Mouse (Mus musculus): ENCODE results near the gene Gpa33. TPM values are rescaled to one million over a fixed set of nuclear protein-coding genes. Genes with fewer than 3 reads are reported as not detected.

Gpa33 gene
- polyA plus RNA-seq, 1 experiment: 0.29 TPM

GRCm38 (mm10) chr1:166158664-166159063 lies 28.6 kb downstream of the Gpa33 start:
- peaks cover 12% of the 10 kb centered on the region for H3K27me3 ChIP-seq (ENCODE audit: control insufficient read depth, insufficient read depth, insufficient read length)
- H3K36me3 ChIP-seq (ENCODE audit: control insufficient read depth, insufficient read depth): no peaks in the 10 kb centered on the region
- H3K4me3 ChIP-seq: no peak overlapping the region
- H3ac ChIP-seq (ENCODE audit: control insufficient read depth, insufficient read length): no peak overlapping the region
- H3K4me2 ChIP-seq (ENCODE audit: low read depth): no peak overlapping the region
- H3K79me2 ChIP-seq (ENCODE audit: control insufficient read depth, insufficient read depth): no peaks in the 10 kb centered on the region
- TF ChIP-seq POLR2A (IDR thresholded peaks at IDR 0.05; ENCODE audit: insufficient read length, low read depth): no peak
- TF ChIP-seq MAX (IDR thresholded peaks at IDR 0.05; ENCODE audit: low read depth): no peak
- TF ChIP-seq MYOD1 (IDR thresholded peaks at IDR 0.05; ENCODE audit: control insufficient read depth in 1 of 3, insufficient read length in 2 of 3, low read depth in 2 of 3): no peak
- no peak for TF ChIP-seq CEBPB (IDR thresholded peaks at IDR 0.05; ENCODE audit: insufficient read depth, poor library complexity, severe bottlenecking)
- no peak for TF ChIP-seq SRF (IDR thresholded peaks at IDR 0.05; ENCODE audit: control insufficient read depth, insufficient read length, low read depth)
- no peak for TF ChIP-seq TCF3 (IDR thresholded peaks at IDR 0.05; ENCODE audit: insufficient read length, low read depth)
- TF ChIP-seq TCF12 (IDR thresholded peaks at IDR 0.05; ENCODE audit: insufficient read depth, poor library complexity, severe bottlenecking): no peak
- no peak for TF ChIP-seq POLR2AphosphoS2 (IDR thresholded peaks at IDR 0.05; ENCODE audit: insufficient read length, low read depth)
- no peak for TF ChIP-seq E2F4 (IDR thresholded peaks at IDR 0.05; ENCODE audit: insufficient read depth)
- no peak for TF ChIP-seq REST (IDR thresholded peaks at IDR 0.05; ENCODE audit: insufficient read depth, insufficient read length)
- TF ChIP-seq USF1 (IDR thresholded peaks at IDR 0.05; ENCODE audit: low read depth): no peak
- TF ChIP-seq MYOG (IDR thresholded peaks at IDR 0.05; ENCODE audit: control insufficient read depth in 1 of 3, insufficient read depth in 1 of 3, insufficient read length in 2 of 3, low read depth in 2 of 3): no peak

- Histone ChIP-seq H3K4me2 (ENCODE audit: low read depth) (no peak overlapping the region), H3K27me3 (ENCODE audit: control insufficient read depth, insufficient read depth, insufficient read length) (peaks cover 13% of the 10 kb centered on the region), H3K36me3 (ENCODE audit: control insufficient read depth, insufficient read depth) (no peaks in the 10 kb centered on the region), H3K79me2 (ENCODE audit: control insufficient read depth, insufficient read depth) (no peaks in the 10 kb centered on the region), H3ac (ENCODE audit: control insufficient read depth, insufficient read length) (no peak overlapping the region), H3K4me3 (no peak overlapping the region)
- no peak for TF ChIP-seq CEBPB (IDR thresholded peaks at IDR 0.05; ENCODE audit: insufficient read depth, poor library complexity, severe bottlenecking)
- TF ChIP-seq POLR2AphosphoS2 (IDR thresholded peaks at IDR 0.05; ENCODE audit: insufficient read length, low read depth): no peak
- TF ChIP-seq REST (IDR thresholded peaks at IDR 0.05; ENCODE audit: insufficient read depth, insufficient read length): no peak
- TF ChIP-seq MYOG (IDR thresholded peaks at IDR 0.05; ENCODE audit: control insufficient read depth in 1 of 3, insufficient read depth in 1 of 3, insufficient read length in 2 of 3, low read depth in 2 of 3): no peak
These were observed 30.1 kb downstream of the Gpa33 start for GRCm38 (mm10) chr1:166160111-166160510.

GRCm38 (mm10) chr1:166160569-166161445 lies 30.8 kb downstream of the Gpa33 start:
- Histone ChIP-seq H3K79me2 (ENCODE audit: control insufficient read depth, insufficient read depth) (no peaks in the 10 kb centered on the region), H3K27me3 (ENCODE audit: control insufficient read depth, insufficient read depth, insufficient read length) (peaks cover 12% of the 10 kb centered on the region), H3ac (ENCODE audit: control insufficient read depth, insufficient read length) (no peak overlapping the region), H3K4me2 (ENCODE audit: low read depth) (no peak overlapping the region), H3K36me3 (ENCODE audit: control insufficient read depth, insufficient read depth) (no peaks in the 10 kb centered on the region), H3K4me3 (no peak overlapping the region)
- TF ChIP-seq MYOD1 (IDR thresholded peaks at IDR 0.05; ENCODE audit: control insufficient read depth in 1 of 3, insufficient read length in 2 of 3, low read depth in 2 of 3) (no peak), CEBPB (IDR thresholded peaks at IDR 0.05; ENCODE audit: insufficient read depth, poor library complexity, severe bottlenecking) (no peak)

GRCm38 (mm10) chr1:166164580-166164979 lies 34.5 kb downstream of the Gpa33 start:
- H3ac ChIP-seq (ENCODE audit: control insufficient read depth, insufficient read length): no peak overlapping the region
- H3K4me3 ChIP-seq: no peak overlapping the region
- TF ChIP-seq MAX (IDR thresholded peaks at IDR 0.05; ENCODE audit: low read depth) (no peak), MYOG (IDR thresholded peaks at IDR 0.05; ENCODE audit: control insufficient read depth in 1 of 3, insufficient read depth in 1 of 3, insufficient read length in 2 of 3, low read depth in 2 of 3) (no peak), REST (IDR thresholded peaks at IDR 0.05; ENCODE audit: insufficient read depth, insufficient read length) (no peak), SRF (IDR thresholded peaks at IDR 0.05; ENCODE audit: control insufficient read depth, insufficient read length, low read depth) (no peak), CEBPB (IDR thresholded peaks at IDR 0.05; ENCODE audit: insufficient read depth, poor library complexity, severe bottlenecking) (no peak), POLR2A (IDR thresholded peaks at IDR 0.05; ENCODE audit: insufficient read length, low read depth) (no peak)
- H3K79me2 ChIP-seq (ENCODE audit: control insufficient read depth, insufficient read depth): no peaks in the 10 kb centered on the region
- H3K36me3 ChIP-seq (ENCODE audit: control insufficient read depth, insufficient read depth): no peaks in the 10 kb centered on the region
- no peak overlapping the region for H3K4me2 ChIP-seq (ENCODE audit: low read depth)
- peaks cover 12% of the 10 kb centered on the region for H3K27me3 ChIP-seq (ENCODE audit: control insufficient read depth, insufficient read depth, insufficient read length)

- Histone ChIP-seq H3K36me3 (ENCODE audit: control insufficient read depth, insufficient read depth) (no peaks in the 10 kb centered on the region), H3K4me3 (no peak overlapping the region), H3K27me3 (ENCODE audit: control insufficient read depth, insufficient read depth, insufficient read length) (peaks cover 12% of the 10 kb centered on the region), H3K4me2 (ENCODE audit: low read depth) (no peak overlapping the region), H3ac (ENCODE audit: control insufficient read depth, insufficient read length) (no peak overlapping the region), H3K79me2 (ENCODE audit: control insufficient read depth, insufficient read depth) (no peaks in the 10 kb centered on the region)
- TF ChIP-seq USF1 (IDR thresholded peaks at IDR 0.05; ENCODE audit: low read depth) (no peak), TCF3 (IDR thresholded peaks at IDR 0.05; ENCODE audit: insufficient read length, low read depth) (no peak), REST (IDR thresholded peaks at IDR 0.05; ENCODE audit: insufficient read depth, insufficient read length) (no peak), MYOG (IDR thresholded peaks at IDR 0.05; ENCODE audit: control insufficient read depth in 1 of 3, insufficient read depth in 1 of 3, insufficient read length in 2 of 3, low read depth in 2 of 3) (no peak), MAX (IDR thresholded peaks at IDR 0.05; ENCODE audit: low read depth) (no peak), TCF12 (IDR thresholded peaks at IDR 0.05; ENCODE audit: insufficient read depth, poor library complexity, severe bottlenecking) (no peak), MYOD1 (IDR thresholded peaks at IDR 0.05; ENCODE audit: control insufficient read depth in 1 of 3, insufficient read length in 2 of 3, low read depth in 2 of 3) (no peak), POLR2A (IDR thresholded peaks at IDR 0.05; ENCODE audit: insufficient read length, low read depth) (no peak), E2F4 (IDR thresholded peaks at IDR 0.05; ENCODE audit: insufficient read depth) (no peak), CEBPB (IDR thresholded peaks at IDR 0.05; ENCODE audit: insufficient read depth, poor library complexity, severe bottlenecking) (no peak), SRF (IDR thresholded peaks at IDR 0.05; ENCODE audit: control insufficient read depth, insufficient read length, low read depth) (no peak), POLR2AphosphoS2 (IDR thresholded peaks at IDR 0.05; ENCODE audit: insufficient read length, low read depth) (no peak)
These were observed 35.1 kb downstream of the Gpa33 start for GRCm38 (mm10) chr1:166165159-166165558.

Data from myocyte (in vitro differentiated cells).